Mouse (Mus musculus) thymus, adult 2 months (tissue): ENCODE data around the gene Tmem258.

Source experiments
- CTCF ChIP-seq: fragments of 200-500 bp; IDR thresholded peaks from 2 replicates; pipeline ENCODE4 v1.5.1; 2012; ENCODE audit warnings: mild to moderate bottlenecking, control low read depth, low read length, moderate library complexity, borderline replicate concordance; ENCODE audit not compliant: control insufficient read depth, poor library complexity, insufficient read depth; ENCODE audit errors: extremely low read depth
- POLR2A ChIP-seq: fragments of 200-500 bp; IDR thresholded peaks from 2 replicates; pipeline ENCODE4 v1.6.1; 2012; ENCODE audit warnings: mild to moderate bottlenecking, low read length, control low read depth, moderate library complexity; ENCODE audit not compliant: control insufficient read depth, poor library complexity, insufficient read depth; ENCODE audit errors: extremely low read depth

DNA sequence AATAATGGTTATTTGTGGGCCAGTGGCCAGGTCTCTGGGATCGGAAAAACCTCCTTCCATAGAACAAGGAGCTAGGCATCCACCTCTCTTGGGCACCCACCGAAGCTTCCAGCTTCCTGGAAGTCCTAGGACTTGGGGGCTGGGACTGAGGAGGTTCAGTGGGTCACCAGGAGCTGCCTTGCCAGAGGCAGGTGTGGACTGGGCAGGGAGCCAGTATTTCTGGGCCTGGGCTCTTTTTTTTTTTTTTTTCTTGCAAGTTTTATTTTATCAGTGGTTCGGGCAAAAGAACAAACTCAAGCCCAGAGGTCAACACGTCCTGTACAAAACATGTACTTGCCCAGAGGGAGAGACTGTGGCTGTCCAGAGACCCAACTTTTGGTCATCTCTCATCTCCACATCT, 22.0 kb downstream of the Tmem258 start:
- TF ChIP-seq CTCF (no peak), POLR2A (no peak)
